Mouse (Mus musculus) limb, embryonic 15.5 days (tissue): ENCODE data around the gene Mmp19. TPM values are rescaled to one million over a fixed set of nuclear protein-coding genes. Genes with fewer than 3 reads are reported as not detected.
A peak's percentile ranks its signal among the peaks of the same experiment; 100 is the strongest.
"Not testable (repeated sequence)": the region's sequence is repeated elsewhere in the genome, so short reads cannot be mapped to it uniquely, and the experiment has no call there.

Source experiments
- ATAC-seq: fragments of 200-750 bp; cut with Nextera tagmentation; 2 replicates; pipeline ENCODE4 v1.8.0; 2017; ENCODE audit warnings: low read depth, moderate TSS enrichment; ENCODE audit not compliant: insufficient number of reproducible peaks, low FRiP score, low TSS enrichment
- H3K27ac ChIP-seq: fragments of 300-500 bp; sonication (generic); 2 replicates; pipeline ENCODE4 v1.5.1; 2015; ENCODE audit warnings: moderate library complexity, mild to moderate bottlenecking, inconsistent platforms
- H3K27me3 ChIP-seq: fragments of 300-500 bp; sonication (generic); 2 replicates; pipeline ENCODE4 v1.6.1; 2015; ENCODE audit warnings: inconsistent platforms
- H3K36me3 ChIP-seq: fragments of 300-500 bp; sonication (generic); 2 replicates; pipeline ENCODE4 v1.6.1; 2015; ENCODE audit warnings: inconsistent platforms
- H3K4me1 ChIP-seq: fragments of 300-500 bp; sonication (generic); 2 replicates; pipeline ENCODE4 v1.6.1; 2015; ENCODE audit warnings: inconsistent platforms
- H3K4me2 ChIP-seq: fragments of 300-500 bp; sonication (generic); 2 replicates; pipeline ENCODE4 v1.6.1; 2015; ENCODE audit warnings: mild to moderate bottlenecking, inconsistent platforms
- H3K4me3 ChIP-seq: fragments of 300-500 bp; sonication (generic); 2 replicates; pipeline ENCODE4 v1.5.1; 2015; ENCODE audit warnings: mild to moderate bottlenecking, inconsistent platforms
- H3K9ac ChIP-seq: fragments of 300-500 bp; sonication (generic); 2 replicates; pipeline ENCODE4 v1.6.1; 2015; ENCODE audit warnings: inconsistent platforms
- H3K9me3 ChIP-seq: fragments of 300-500 bp; sonication (generic); 2 replicates; pipeline ENCODE4 v1.6.1; 2016; ENCODE audit warnings: inconsistent platforms
- WGBS: fragments of 180-500 bp; shearing (Covaris S2); methylation state at CpG from one replicate; pipeline ENCODE4 v1.1.7; 2015; 5-methylcytosine and 5-hydroxymethylcytosine counted together
- polyA plus RNA-seq: library from polyadenylated mRNA; unstranded; fragments of >200 nt; fragmentation: Nextera tagmentation; extraction: Ambion mirVana; gene quantifications from 2 replicates; pipeline ENCODE4 v1.2.1, GENCODE M21; 2015

Gene Mmp19
- polyA plus RNA-seq, 1 experiment from 2014 or later: 1.7 TPM

DNA sequence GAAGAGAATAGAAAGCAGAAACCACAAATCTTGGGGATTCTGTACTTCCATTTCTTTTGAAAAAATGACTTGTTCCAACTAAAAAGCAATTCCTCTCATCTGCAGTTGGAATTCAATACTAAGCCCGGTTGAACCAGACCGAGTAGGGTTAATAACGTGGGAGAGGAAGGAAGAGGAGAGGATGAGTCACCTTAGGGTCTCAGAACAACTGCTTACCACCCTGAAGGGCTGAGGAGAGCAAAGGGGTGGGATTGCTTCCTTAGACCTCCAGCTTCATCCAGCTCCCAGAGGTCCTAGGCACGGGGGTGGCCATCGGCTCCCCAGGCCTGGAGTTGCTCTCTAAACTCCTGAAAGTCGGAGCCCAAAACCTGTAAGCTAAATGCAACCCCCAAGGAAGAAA is 12.7 kb downstream of the Mmp19 start:
- Histone ChIP-seq H3K36me3 (peaks cover 44% of the 10 kb centered on the region), H3K9me3 (no peaks in the 10 kb centered on the region), H3K4me3 (peak overlapping the region; percentile 65), H3K9ac (peak overlapping the region; percentile 70), H3K4me1 (peaks cover 46% of the 10 kb centered on the region), H3K4me2 (peak overlapping the region; percentile 82), H3K27me3 (no peaks in the 10 kb centered on the region), H3K27ac (peak overlapping the region; percentile 98)
- WGBS: 12% methylated on average over 6 of the region's 6 CpGs
- no peak for ATAC-seq

DNA sequence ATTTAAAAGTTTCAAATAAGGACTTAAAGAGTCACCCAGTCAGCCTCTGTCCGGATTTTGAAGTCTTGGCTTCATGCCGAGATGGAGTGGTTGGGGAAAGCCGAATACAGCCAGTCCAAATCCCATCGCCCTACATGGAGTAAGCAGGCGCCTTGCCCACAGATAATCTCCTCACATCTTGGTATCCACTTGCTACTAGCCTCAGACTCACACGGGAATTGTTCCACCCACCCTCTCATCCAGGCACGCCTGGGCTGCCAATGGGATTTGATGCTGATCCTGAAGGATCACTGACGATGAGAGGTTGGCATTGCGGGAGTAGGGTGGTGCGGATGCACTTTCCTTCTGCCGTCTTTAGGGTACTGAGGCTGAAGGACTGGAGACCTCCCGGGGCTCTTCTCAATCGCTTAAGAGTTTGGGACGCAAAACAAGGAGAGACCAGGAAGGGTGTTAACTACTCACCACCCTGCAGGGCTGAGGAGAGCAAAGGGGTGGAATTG is 13.1 kb downstream of the Mmp19 start, which contains the start of gene Dnajc14:
Dnajc14 (plus strand) TSS at position 292 of the 500 bp plus-strand sequence.
- ATAC-seq: peak; percentile 23

DNA sequence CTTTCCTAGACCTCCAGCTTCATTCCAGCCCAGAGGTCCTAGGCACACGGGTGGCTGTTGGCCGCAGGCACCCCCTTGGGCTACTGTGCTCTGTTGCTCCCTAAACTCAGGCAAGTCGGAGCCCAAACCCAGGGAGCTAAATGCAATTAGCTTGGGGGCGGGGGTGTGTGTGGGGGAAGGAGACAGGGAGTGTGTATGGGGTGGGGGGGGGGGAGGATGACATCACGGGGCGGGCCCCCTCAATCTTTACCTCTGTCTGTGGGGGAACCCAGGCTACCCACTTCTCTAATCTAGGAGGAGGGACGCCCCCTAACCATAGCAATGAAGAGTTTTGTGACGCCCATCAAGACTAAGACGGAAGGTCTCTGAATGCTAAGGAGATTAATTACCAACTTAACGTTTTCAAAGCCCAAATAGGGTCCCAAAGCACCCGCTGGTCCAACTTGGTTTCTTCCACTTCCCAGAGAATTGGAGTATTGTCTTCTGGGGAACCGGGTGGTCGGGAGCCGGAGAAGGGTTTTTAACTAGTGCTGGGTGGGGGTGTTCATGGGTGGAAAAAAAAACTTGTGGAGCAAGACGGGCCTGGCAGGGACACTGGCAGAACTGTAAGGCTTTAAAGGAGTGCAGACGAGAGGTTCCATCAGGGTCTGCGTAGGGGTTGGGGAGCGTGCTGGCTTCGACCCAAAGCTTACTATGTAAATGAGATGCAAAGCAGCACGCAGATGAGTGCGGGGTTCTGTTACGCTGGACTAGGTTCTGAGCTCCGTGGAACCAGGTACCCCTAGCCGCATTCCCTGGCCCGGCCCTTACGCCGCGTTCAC is 13.8 kb downstream of the Mmp19 start, which contains the start of gene Tmem198b:
Tmem198b (minus strand) TSS at position 100 of the 821 bp plus-strand sequence.
- Histone ChIP-seq H3K4me1 (peaks cover 56% of the 10 kb centered on the region), H3K4me3 (peak within 1 kb of the TSS; percentile 65), H3K9ac (peak within 1 kb of the TSS; percentile 70), H3K9me3 (no peaks in the 10 kb centered on the region), H3K27ac (peak within 1 kb of the TSS; percentile 98), H3K4me2 (peak within 1 kb of the TSS; percentile 82), H3K27me3 (no peaks in the 10 kb centered on the region), H3K36me3 (peaks cover 42% of the 10 kb centered on the region)
- ATAC-seq: peak; percentile 52
- under 1% methylated on average over 28 of the region's 28 CpGs for WGBS

More for the DNA sequence above, 13.1 kb downstream of the Mmp19 start, which contains the start of gene Dnajc14:
- peak within 1 kb of the TSS; percentile 98 for H3K27ac ChIP-seq
- H3K27me3 ChIP-seq: no peaks in the 10 kb centered on the region
- peaks cover 51% of the 10 kb centered on the region for H3K4me1 ChIP-seq
- no peaks in the 10 kb centered on the region for H3K9me3 ChIP-seq
- WGBS: under 1% methylated on average over 14 of the region's 14 CpGs
- H3K36me3 ChIP-seq: peaks cover 40% of the 10 kb centered on the region
- H3K9ac ChIP-seq: peak within 1 kb of the TSS; percentile 70
- H3K4me2 ChIP-seq: peak within 1 kb of the TSS; percentile 82
- peak within 1 kb of the TSS; percentile 65 for H3K4me3 ChIP-seq

DNA sequence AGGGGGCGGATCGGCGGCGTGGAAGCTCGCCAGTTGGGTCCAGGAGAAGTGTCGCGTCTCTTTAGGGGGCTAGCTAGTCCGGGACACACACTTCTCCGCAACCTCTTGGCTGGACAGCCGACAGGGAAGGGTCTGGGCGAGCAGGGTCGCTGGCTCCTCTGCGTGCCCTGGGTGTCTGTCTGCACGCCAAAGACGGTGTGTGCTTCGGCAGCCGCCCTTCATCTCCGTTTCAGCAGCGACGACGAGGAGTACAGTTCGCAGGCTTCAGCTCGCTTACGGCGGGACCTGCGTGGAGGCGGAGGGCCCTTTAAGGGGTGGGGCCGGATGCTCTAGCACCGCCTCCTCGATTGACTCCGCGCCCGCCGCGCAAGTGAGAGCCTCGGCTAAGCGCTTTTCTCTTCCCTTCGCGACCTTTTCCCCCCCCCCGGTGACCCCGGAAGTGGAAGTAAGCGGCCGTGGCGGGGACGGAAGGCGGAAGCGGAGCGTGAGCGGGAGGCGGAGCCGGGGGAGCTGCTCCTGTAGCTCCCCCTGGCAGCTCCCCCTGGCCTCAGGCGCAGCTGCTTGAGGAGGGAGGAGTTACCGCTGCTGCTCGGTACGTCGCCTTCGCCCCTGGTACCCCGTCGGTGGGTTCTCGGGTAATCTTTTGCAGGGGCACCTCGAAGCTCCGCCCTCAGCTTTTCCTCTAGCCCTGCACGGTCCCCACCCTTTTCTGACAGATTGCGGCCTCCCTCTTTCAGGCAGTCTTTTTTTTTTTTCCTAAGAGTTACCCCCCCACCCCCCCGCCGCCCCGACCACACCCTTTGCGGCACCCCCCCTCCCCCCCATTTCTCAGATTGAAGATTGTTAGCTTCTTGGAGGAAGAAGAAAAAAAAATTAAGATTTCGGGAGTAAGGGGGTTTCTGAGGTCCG is 14.6 kb downstream of the Mmp19 start:
- peaks cover 59% of the 10 kb centered on the region for H3K4me1 ChIP-seq

DNA sequence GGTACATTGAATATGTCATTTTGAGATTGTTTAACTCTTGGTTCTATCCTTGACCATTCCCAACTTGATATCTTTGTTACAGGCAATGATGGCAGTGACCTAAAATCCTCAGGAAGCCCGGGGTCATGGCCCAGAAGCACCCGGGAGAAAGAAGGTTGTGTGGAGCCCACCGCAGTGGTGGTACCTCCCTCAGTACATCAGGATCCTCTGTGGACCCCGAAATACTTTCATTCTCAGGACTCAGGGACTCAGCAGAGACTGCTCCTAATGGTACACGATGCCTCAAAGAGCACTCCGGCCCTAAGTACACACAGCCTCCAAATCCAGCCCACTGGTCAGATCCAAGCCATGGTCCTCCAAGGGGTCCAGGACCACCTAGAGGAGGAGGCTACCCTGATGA is 15.4 kb downstream of the Mmp19 start:
- ATAC-seq: no peak
- Histone ChIP-seq H3K36me3 (peaks cover 29% of the 10 kb centered on the region), H3K4me1 (peaks cover 59% of the 10 kb centered on the region), H3K27me3 (no peaks in the 10 kb centered on the region), H3K9me3 (no peaks in the 10 kb centered on the region), H3K4me3 (peak overlapping the region; percentile 65), H3K9ac (peak overlapping the region; percentile 45; the same call in 1 of the 2 replicates), H3K27ac (peak overlapping the region; percentile 98), H3K4me2 (peak overlapping the region; percentile 60)
- WGBS: 56% methylated on average over 6 of the region's 6 CpGs

More for the DNA sequence above, 14.6 kb downstream of the Mmp19 start:
- Histone ChIP-seq H3K4me3 (peak overlapping the region; percentile 65), H3K36me3 (peaks cover 36% of the 10 kb centered on the region), H3K9me3 (no peaks in the 10 kb centered on the region), H3K9ac (peak overlapping the region; percentile 70), H3K27ac (peak overlapping the region; percentile 98), H3K4me2 (peak overlapping the region; percentile 82), H3K27me3 (no peaks in the 10 kb centered on the region)
- WGBS: under 1% methylated on average over 70 of the region's 70 CpGs
- peak; percentile 92 for ATAC-seq

DNA sequence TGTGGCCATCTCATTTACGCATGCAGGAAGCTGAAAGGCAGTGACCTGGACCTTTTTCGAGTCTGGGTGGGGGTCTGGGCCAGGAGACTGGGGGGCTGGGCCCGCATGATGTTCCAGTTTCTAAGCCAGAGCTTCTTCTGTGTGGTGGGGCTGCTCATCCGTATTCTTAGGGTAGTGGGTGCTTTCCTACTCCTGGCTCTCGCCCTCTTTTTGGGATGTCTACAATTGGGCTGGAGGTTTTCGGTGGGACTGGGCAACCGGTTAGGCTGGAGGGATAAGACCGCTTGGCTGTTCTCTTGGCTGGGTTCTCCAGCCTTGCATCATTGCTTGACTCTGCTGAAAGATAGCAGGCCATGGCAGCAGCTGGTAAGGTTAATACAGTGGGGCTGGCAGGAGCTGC is 16.3 kb downstream of the Mmp19 start:
- H3K4me1 ChIP-seq: peaks cover 55% of the 10 kb centered on the region
- H3K27ac ChIP-seq: no peak overlapping the region; the same call in 1 of the 2 replicates
- 90% methylated on average over 8 of the region's 8 CpGs for WGBS
- no peak for ATAC-seq
- peaks cover 22% of the 10 kb centered on the region for H3K36me3 ChIP-seq
- H3K9me3 ChIP-seq: no peaks in the 10 kb centered on the region
- H3K27me3 ChIP-seq: no peaks in the 10 kb centered on the region
- peak overlapping the region; percentile 60 for H3K4me2 ChIP-seq
- H3K9ac ChIP-seq: 0 out of 2 replicates have a peak overlapping the region, but pooled peaks have one; percentile 15
- peak overlapping the region; percentile 65 for H3K4me3 ChIP-seq

DNA sequence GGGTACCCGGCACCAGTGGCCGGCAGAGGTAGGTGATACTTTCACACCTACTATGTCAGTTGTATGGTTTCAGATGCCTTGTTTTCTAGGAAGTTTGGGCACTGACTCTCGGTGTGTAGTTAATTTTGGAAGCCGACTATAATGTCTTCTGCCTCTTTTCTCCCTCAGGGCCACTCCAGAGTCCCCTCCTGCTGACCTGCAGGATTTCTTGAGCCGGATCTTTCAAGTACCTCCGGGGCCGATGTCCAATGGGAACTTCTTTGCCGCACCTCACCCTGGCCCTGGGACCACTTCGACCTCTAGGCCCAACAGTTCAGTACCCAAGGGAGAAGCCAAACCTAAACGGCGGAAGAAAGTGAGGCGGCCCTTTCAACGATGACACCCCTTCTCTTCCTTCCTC is 26.3 kb downstream of the Mmp19 start, which contains the start of gene Sarnp:
Sarnp (plus strand) TSS at position 301 of the 400 bp plus-strand sequence.
- H3K27me3 ChIP-seq: no peaks in the 10 kb centered on the region
- peaks cover 4% of the 10 kb centered on the region; the same call in 1 of the 2 replicates for H3K4me1 ChIP-seq
- no peaks in the 10 kb centered on the region for H3K9me3 ChIP-seq
- no peak for ATAC-seq
- 83% methylated on average over 13 of the region's 13 CpGs for WGBS
- no peak within 1 kb of the TSS for H3K4me2 ChIP-seq
- H3K4me3 ChIP-seq: no peak within 1 kb of the TSS
- no peak within 1 kb of the TSS for H3K27ac ChIP-seq
- peaks cover 59% of the 10 kb centered on the region for H3K36me3 ChIP-seq
- H3K9ac ChIP-seq: no peak within 1 kb of the TSS

DNA sequence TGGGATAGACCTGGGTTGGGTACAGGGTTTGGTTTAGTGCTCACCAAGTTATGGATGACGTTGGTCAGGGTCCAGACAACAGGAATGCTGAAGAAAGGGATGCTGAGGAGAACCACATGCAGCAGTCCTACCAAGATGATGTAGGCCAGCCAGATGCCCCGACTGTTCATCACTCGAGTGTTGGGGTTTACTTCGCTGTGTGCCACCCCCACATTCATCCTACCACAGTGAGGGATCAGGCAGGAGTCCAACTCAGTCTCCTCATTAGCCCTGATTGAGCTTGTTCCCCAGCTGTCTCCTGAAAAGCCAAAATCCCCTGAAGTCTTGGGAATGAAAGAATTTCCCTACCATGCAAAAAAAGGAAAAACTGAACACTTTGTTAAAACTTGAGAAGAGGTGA is 29.5 kb downstream of the Mmp19 start:
- H3K27ac ChIP-seq: no peak overlapping the region
- peaks cover 44% of the 10 kb centered on the region for H3K36me3 ChIP-seq
- H3K27me3 ChIP-seq: no peaks in the 10 kb centered on the region
- peaks cover 12% of the 10 kb centered on the region for H3K4me1 ChIP-seq
- no peak for ATAC-seq
- no peak overlapping the region for H3K4me3 ChIP-seq
- H3K9ac ChIP-seq: no peak overlapping the region
- WGBS: 79% methylated on average over 4 of the region's 4 CpGs
- no peak overlapping the region for H3K4me2 ChIP-seq
- H3K9me3 ChIP-seq: no peaks in the 10 kb centered on the region

DNA sequence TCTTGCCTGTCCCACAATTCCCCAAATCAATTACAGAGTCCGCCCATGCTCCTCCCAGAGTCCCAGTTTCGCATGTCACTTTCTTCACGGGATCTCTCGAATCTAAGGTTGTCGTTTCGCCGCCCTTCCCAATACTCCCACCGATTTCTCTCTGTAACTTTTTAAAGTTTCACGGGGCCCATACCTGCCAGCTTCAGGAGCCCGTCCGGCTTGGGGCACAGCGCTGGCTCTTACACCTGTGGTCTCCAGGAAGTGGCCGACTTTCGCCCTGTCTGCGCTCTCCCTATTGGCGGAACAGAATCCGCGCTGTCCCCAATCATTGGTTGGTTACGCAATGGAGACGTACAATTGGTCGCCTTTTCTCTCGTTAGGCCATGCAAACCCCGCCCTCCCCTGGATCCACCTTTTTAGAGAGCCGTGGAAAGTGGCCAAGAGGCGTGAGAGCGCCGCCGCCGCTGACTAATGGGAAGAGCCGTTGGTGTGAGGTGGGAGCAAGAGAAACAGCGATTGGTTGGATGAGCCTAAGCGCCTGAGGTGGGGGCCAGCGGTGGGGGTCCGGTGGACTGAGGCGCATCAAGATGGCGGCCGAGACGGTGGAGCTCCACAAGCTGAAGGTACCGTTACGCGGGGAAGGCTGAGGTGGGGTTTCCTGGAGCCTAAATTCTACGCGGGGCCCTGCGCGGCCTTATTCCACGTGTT is 30.8 kb downstream of the Mmp19 start, which contains the start of gene Ormdl2:
Ormdl2 (minus strand) TSS at position 288 of the 699 bp plus-strand sequence.
- H3K9me3 ChIP-seq: no peaks in the 10 kb centered on the region
- H3K27me3 ChIP-seq: no peaks in the 10 kb centered on the region
- peak; percentile 100 for ATAC-seq
- peak within 1 kb of the TSS; percentile 72 for H3K4me2 ChIP-seq
- WGBS: under 1% methylated on average over 46 of the region's 46 CpGs
- peaks cover 12% of the 10 kb centered on the region for H3K4me1 ChIP-seq
- H3K4me3 ChIP-seq: peak within 1 kb of the TSS; percentile 75
- H3K27ac ChIP-seq: peak within 1 kb of the TSS; percentile 81
- peak within 1 kb of the TSS; percentile 83 for H3K9ac ChIP-seq
- peaks cover 33% of the 10 kb centered on the region for H3K36me3 ChIP-seq

DNA sequence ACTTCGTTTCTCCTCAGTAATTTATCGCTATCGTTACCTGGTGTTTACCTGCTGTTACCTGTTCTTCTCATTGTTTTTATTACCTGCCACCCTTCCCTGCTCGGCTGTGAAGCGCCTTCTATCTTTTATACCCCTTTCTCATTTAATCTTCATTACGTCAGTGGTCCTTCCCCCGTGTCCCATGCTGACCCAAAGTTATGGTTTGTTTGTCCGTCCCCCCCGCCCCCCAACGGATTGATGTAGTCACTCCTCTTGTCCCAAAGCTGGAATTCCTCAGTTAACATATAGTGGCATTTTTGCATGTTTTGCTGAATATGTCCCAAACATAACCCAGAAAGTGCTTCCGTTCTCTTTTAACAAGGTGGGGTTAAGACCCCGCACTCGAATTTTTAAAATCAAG is 31.4 kb downstream of the Mmp19 start:
- Histone ChIP-seq H3K4me1 (peaks cover 12% of the 10 kb centered on the region), H3K27me3 (no peaks in the 10 kb centered on the region), H3K36me3 (peaks cover 28% of the 10 kb centered on the region), H3K4me3 (peak overlapping the region; percentile 75), H3K9ac (peak overlapping the region; percentile 83), H3K9me3 (no peaks in the 10 kb centered on the region), H3K27ac (peak overlapping the region; percentile 81), H3K4me2 (peak overlapping the region; percentile 72)
- WGBS: 4% methylated on average over 13 of the region's 13 CpGs
- ATAC-seq: no peak; the same call in 1 of the 2 replicates

DNA sequence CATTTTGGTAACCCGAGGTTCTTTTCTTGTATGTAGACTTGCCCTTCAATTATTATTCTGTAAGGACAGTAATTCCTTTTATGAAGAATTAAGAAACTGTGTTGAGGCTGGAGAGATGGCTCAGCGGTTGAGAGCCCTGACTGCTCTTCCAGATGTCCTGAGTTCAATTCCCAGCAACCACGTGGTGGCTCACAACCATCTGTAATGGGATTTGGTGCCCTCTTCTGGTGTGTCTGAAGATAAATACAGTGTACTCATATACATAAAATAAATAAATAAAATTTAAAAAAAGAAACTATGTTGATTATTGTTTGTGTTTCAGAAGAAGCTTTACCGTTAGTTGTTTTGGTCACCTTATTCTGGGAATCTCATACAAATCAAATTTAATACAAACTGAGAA is 32.4 kb downstream of the Mmp19 start:
- not testable (repeated sequence) for H3K27me3 ChIP-seq, H3K27ac ChIP-seq, H3K9me3 ChIP-seq, H3K9ac ChIP-seq, ATAC-seq
- H3K4me1 ChIP-seq: peaks cover 12% of the 10 kb centered on the region
- H3K36me3 ChIP-seq: peaks cover 23% of the 10 kb centered on the region
- H3K4me2 ChIP-seq: peak overlapping the region; percentile 72
- WGBS: 76% methylated on average over 4 of the region's 4 CpGs
- H3K4me3 ChIP-seq: peak overlapping the region; percentile 75
